Mouse (Mus musculus) intestine, embryonic 15.5 days (tissue): ENCODE data around the gene Zfc3h1. TPM values are rescaled to one million over a fixed set of nuclear protein-coding genes. Genes with fewer than 3 reads are reported as not detected.
A peak's percentile ranks its signal among the peaks of the same experiment; 100 is the strongest.

Source experiments
- ATAC-seq: fragments of 200-750 bp; cut with Nextera tagmentation; 2 replicates; pipeline ENCODE4 v1.8.0; 2017; ENCODE audit warnings: moderate TSS enrichment, moderate library complexity
- H3K27ac ChIP-seq: fragments of 300-500 bp; sonication (generic); 2 replicates; pipeline ENCODE4 v1.5.1; 2015; ENCODE audit warnings: mild to moderate bottlenecking, inconsistent platforms
- H3K27me3 ChIP-seq: fragments of 300-500 bp; sonication (generic); replicated peaks from 2 replicates; pipeline ENCODE4 v1.6.1; 2015; ENCODE audit warnings: inconsistent platforms
- H3K36me3 ChIP-seq: fragments of 300-500 bp; sonication (generic); 2 replicates; pipeline ENCODE4 v1.6.1; 2015; ENCODE audit warnings: inconsistent platforms
- H3K4me1 ChIP-seq: fragments of 300-500 bp; sonication (generic); replicated peaks from 2 replicates; pipeline ENCODE4 v1.6.1; 2015; ENCODE audit warnings: inconsistent platforms
- H3K4me2 ChIP-seq: fragments of 300-500 bp; sonication (generic); replicated peaks from 2 replicates; pipeline ENCODE4 v1.6.1; 2015; ENCODE audit warnings: mild to moderate bottlenecking, inconsistent platforms
- H3K4me3 ChIP-seq: fragments of 300-500 bp; sonication (generic); replicated peaks from 2 replicates; pipeline ENCODE4 v1.5.1; 2015; ENCODE audit warnings: inconsistent platforms
- H3K9ac ChIP-seq: fragments of 300-500 bp; sonication (generic); 2 replicates; pipeline ENCODE4 v1.6.1; 2015; ENCODE audit warnings: inconsistent platforms
- H3K9me3 ChIP-seq: fragments of 300-500 bp; sonication (generic); 2 replicates; pipeline ENCODE4 v1.6.1; 2016; ENCODE audit warnings: inconsistent platforms
- WGBS: fragments of 180-500 bp; shearing (Covaris S2); methylation state at CpG from one replicate; pipeline ENCODE4 v1.1.7; 2015; 5-methylcytosine and 5-hydroxymethylcytosine counted together
- polyA plus RNA-seq: library from polyadenylated mRNA; unstranded; fragments of >200 nt; fragmentation: Nextera tagmentation; extraction: Ambion mirVana; gene quantifications from 2 replicates; pipeline ENCODE4 v1.2.1, GENCODE M21; 2015

The Zfc3h1 gene
- polyA plus RNA-seq, 1 experiment from 2014 or later: 17.0 TPM

- Histone ChIP-seq H3K4me1 (no peaks in the 10 kb centered on the region), H3K27me3 (no peaks in the 10 kb centered on the region), H3K9ac (no peak overlapping the region), H3K36me3 (no peaks in the 10 kb centered on the region), H3K27ac (no peak overlapping the region), H3K4me2 (no peak overlapping the region), H3K9me3 (no peaks in the 10 kb centered on the region), H3K4me3 (no peak overlapping the region)
- no peak for ATAC-seq
- 93% methylated on average over 8 of the region's 8 CpGs for WGBS
Measured at GRCm38 (mm10) chr10:115467985-115468384, 83.2 kb downstream of the Zfc3h1 start.

- Histone ChIP-seq H3K4me1 (no peaks in the 10 kb centered on the region), H3K27ac (no peak overlapping the region), H3K9me3 (no peaks in the 10 kb centered on the region), H3K27me3 (no peaks in the 10 kb centered on the region), H3K4me2 (no peak overlapping the region), H3K9ac (no peak overlapping the region), H3K36me3 (no peaks in the 10 kb centered on the region), H3K4me3 (no peak overlapping the region)
- WGBS: 68% methylated on average over 7 of the region's 7 CpGs
- ATAC-seq: no peak
Measured at GRCm38 (mm10) chr10:115468632-115469031, 83.9 kb downstream of the Zfc3h1 start.

- no peak overlapping the region for H3K27ac ChIP-seq
- 31% methylated on average over 7 of the region's 7 CpGs for WGBS
- no peaks in the 10 kb centered on the region for H3K27me3 ChIP-seq
- no peak overlapping the region for H3K9ac ChIP-seq
- H3K4me2 ChIP-seq: no peak overlapping the region
- no peak overlapping the region for H3K4me3 ChIP-seq
- H3K4me1 ChIP-seq: no peaks in the 10 kb centered on the region
- no peaks in the 10 kb centered on the region for H3K36me3 ChIP-seq
- no peaks in the 10 kb centered on the region for H3K9me3 ChIP-seq
- no peak for ATAC-seq
Measured at GRCm38 (mm10) chr10:115469040-115469439, 84.3 kb downstream of the Zfc3h1 start.

DNA sequence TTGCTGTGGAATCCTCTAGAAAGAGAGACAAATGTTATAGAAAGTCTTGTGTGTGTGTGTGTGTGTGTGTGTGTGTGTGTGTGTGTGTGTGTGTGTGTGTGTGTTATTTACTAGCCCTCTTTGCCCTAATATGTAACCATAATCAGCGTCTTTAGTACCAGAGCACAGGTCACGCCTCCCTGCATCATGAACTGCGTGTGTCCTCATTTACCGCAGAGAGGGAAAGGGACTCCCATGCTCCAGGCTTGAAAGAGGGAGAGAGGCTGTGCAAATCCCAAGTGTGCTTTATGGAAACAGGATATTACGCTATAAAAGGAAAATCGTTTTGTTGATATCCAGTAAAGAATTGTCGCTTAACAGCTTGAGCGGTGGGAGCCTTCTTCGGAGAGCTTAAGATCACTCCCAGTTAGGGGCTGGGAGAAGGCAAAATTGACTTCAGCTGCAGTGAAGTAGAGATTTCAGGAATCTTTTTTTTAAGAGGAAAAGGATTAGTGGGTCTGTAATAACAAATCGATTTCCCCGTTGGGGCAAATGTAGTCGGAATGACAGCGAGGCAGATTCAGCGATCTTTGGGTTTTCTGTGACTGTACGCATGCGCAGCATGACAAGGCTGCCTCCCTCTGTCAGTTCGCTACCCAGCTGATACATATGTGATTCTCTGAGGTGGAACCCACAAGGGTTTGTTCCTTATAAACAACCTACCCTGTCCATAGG lies 86.0 kb downstream of the Zfc3h1 start:
- H3K4me2 ChIP-seq: peak overlapping the region; percentile 30
- H3K27ac ChIP-seq: no peak overlapping the region
- 46% methylated on average over 17 of the region's 17 CpGs for WGBS
- peak overlapping the region; percentile 22 for H3K4me3 ChIP-seq
- no peaks in the 10 kb centered on the region for H3K27me3 ChIP-seq
- no peaks in the 10 kb centered on the region for H3K36me3 ChIP-seq
- H3K4me1 ChIP-seq: no peaks in the 10 kb centered on the region
- ATAC-seq: no peak
- H3K9me3 ChIP-seq: no peaks in the 10 kb centered on the region
- no peak overlapping the region for H3K9ac ChIP-seq

DNA sequence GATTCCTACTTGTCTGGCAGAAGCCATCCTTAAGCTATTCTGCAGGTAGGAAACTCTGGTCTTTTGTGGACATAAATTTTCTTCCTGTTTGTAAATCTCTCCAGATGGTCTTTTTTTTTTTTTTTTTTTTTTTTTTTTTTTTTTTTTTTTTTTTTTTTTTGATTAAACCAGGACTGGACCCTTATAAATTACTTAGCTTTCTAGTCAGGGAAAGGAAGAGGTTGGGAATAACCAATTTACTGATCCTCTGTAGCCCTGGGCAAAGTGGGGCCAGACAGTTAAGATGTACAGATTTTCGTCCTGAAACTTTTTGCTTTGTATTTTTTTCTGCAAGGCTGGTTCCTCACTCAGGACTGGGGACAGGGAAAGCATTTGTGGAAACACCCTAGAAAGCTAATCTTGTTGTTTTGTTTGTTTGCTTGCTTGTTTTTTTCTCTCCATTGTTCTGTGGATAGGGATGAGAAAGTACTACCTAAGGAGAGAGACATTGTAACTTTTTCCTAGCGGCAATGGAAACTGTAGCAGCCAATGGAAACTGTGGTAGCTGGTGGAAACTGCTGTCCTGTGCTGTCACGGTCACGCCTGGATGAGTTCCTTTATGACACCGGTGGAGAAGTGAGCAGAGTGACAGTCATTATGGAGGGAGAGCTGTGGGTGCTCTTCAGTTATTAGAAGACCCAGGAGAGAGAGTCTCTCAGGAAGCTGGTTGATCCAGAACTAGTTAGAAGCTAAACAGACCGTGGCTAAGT lies 88.6 kb downstream of the Zfc3h1 start:
- Histone ChIP-seq H3K4me2 (no peak overlapping the region), H3K4me3 (no peak overlapping the region), H3K9me3 (no peaks in the 10 kb centered on the region), H3K36me3 (no peaks in the 10 kb centered on the region), H3K27me3 (no peaks in the 10 kb centered on the region), H3K9ac (no peak overlapping the region), H3K4me1 (peaks cover 2% of the 10 kb centered on the region), H3K27ac (no peak overlapping the region)
- no peak for ATAC-seq
- 81% methylated on average over 6 of the region's 6 CpGs for WGBS

DNA sequence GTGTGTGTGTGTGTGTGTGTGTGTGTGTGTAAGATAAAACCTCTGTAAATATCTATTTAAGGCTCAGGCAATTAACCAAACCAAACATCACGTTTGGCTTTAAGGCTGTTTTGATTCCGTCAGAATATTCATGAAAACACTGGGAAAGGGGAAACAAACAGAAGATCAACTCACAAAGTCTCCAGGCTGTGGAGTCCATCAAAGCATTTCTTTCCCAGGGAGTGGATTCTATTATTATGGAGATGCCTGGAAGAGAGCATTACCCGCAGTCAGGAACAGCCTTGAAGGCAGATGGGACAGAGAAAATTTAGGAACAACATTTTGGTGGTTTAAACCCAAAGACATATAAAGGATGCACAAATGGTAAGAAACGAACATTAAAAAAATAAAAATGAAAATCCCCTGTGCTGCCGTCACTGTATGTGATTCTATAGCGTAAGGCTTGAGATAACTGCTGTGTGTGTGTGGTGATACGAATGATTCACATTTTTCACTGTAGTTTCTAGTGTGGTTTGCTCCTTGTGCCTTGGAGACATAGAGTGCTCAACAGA lies 90.3 kb downstream of the Zfc3h1 start:
- no peaks in the 10 kb centered on the region for H3K27me3 ChIP-seq
- H3K4me1 ChIP-seq: peaks cover 4% of the 10 kb centered on the region
- 77% methylated on average over 7 of the region's 7 CpGs for WGBS
- H3K9ac ChIP-seq: no peak overlapping the region
- H3K36me3 ChIP-seq: no peaks in the 10 kb centered on the region
- H3K4me3 ChIP-seq: no peak overlapping the region
- no peaks in the 10 kb centered on the region for H3K9me3 ChIP-seq
- H3K27ac ChIP-seq: no peak overlapping the region
- ATAC-seq: no peak
- no peak overlapping the region for H3K4me2 ChIP-seq

- Histone ChIP-seq H3K4me1 (peaks cover 4% of the 10 kb centered on the region), H3K4me2 (no peak overlapping the region), H3K9ac (no peak overlapping the region), H3K36me3 (no peaks in the 10 kb centered on the region), H3K4me3 (no peak overlapping the region), H3K9me3 (no peaks in the 10 kb centered on the region), H3K27me3 (no peaks in the 10 kb centered on the region), H3K27ac (no peak overlapping the region)
- ATAC-seq: no peak
- 90% methylated on average over 9 of the region's 9 CpGs for WGBS
Measured at GRCm38 (mm10) chr10:115476506-115476905, 91.7 kb downstream of the Zfc3h1 start.

GRCm38 (mm10) chr10:115478441-115479141 lies 93.8 kb downstream of the Zfc3h1 start:
- H3K36me3 ChIP-seq: no peaks in the 10 kb centered on the region
- H3K4me1 ChIP-seq: peaks cover 4% of the 10 kb centered on the region
- peak overlapping the region; percentile 52 for H3K4me2 ChIP-seq
- H3K9ac ChIP-seq: no peak overlapping the region
- peak; percentile 66 for ATAC-seq
- no peak overlapping the region for H3K27ac ChIP-seq
- H3K27me3 ChIP-seq: no peaks in the 10 kb centered on the region
- no peaks in the 10 kb centered on the region for H3K9me3 ChIP-seq
- no peak overlapping the region for H3K4me3 ChIP-seq
- WGBS: 27% methylated on average over 18 of the region's 20 CpGs

Other genes with a start within 250 kb of the Zfc3h1 start
- gene Tph2, start 199.9 kb upstream of the Zfc3h1 start, polyA plus RNA-seq: not detected in 2 replicates
- gene Tbc1d15, start 133.5 kb upstream of the Zfc3h1 start, polyA plus RNA-seq: 57.7 and 66.6 TPM in 2 replicates
- 5.5 and 8.1 TPM in 2 replicates for gene Rab21, start 69.4 kb upstream of the Zfc3h1 start, polyA plus RNA-seq
- gene Tmem19, start 22.5 kb upstream of the Zfc3h1 start, polyA plus RNA-seq: 27.1 and 29.4 TPM in 2 replicates
- gene Thap2, start 516 bp upstream of the Zfc3h1 start, polyA plus RNA-seq: 20.5 and 22.2 TPM in 2 replicates
- gene A930009A15Rik, start 185.0 kb downstream of the Zfc3h1 start, polyA plus RNA-seq: not detected in 2 replicates
- 5.3 TPM in 2 replicates for gene Lgr5, start 202.8 kb downstream of the Zfc3h1 start, polyA plus RNA-seq